Mouse (Mus musculus) limb, embryonic 14.5 days (tissue): ENCODE results near the gene Rhog. TPM values are rescaled to one million over a fixed set of nuclear protein-coding genes. Genes with fewer than 3 reads are reported as not detected.

ENCODE experiments used
- ATAC-seq: fragments of 200-750 bp; cut with Nextera tagmentation; 2 replicates; pipeline ENCODE4 v1.8.0; 2017; ENCODE audit warnings: low read depth, moderate number of reproducible peaks, moderate TSS enrichment; ENCODE audit not compliant: low FRiP score
- DNase-seq: peaks from one replicate; pipeline ENCODE4 v3.0.0-alpha.2; 2015; ENCODE audit warnings: low spot score
- H3K27ac ChIP-seq: fragments of 300-500 bp; sonication (generic); replicated peaks from 2 replicates; pipeline ENCODE4 v1.5.1; 2014; ENCODE audit warnings: low read depth, mild to moderate bottlenecking, low read length, moderate library complexity, mixed read lengths
- H3K27me3 ChIP-seq: fragments of 300-500 bp; sonication (generic); 2 replicates; pipeline ENCODE4 v1.6.1; 2014; ENCODE audit warnings: low read length, mixed read lengths; ENCODE audit not compliant: control insufficient read depth, insufficient read depth
- H3K36me3 ChIP-seq: fragments of 300-500 bp; sonication (generic); 2 replicates; pipeline ENCODE4 v1.6.1; 2014; ENCODE audit warnings: mild to moderate bottlenecking, low read length, moderate library complexity, mixed read lengths; ENCODE audit not compliant: control insufficient read depth, insufficient read depth
- H3K4me1 ChIP-seq: fragments of 300-500 bp; sonication (generic); 2 replicates; pipeline ENCODE4 v1.6.1; 2014; ENCODE audit warnings: antibody characterized with exemption, low read length, mixed read lengths; ENCODE audit not compliant: control insufficient read depth, insufficient read depth
- H3K4me2 ChIP-seq: fragments of 300-500 bp; sonication (generic); replicated peaks from 2 replicates; pipeline ENCODE4 v1.6.1; 2014; ENCODE audit warnings: low read depth, mild to moderate bottlenecking, low read length, moderate library complexity; ENCODE audit not compliant: severe bottlenecking
- H3K4me3 ChIP-seq: fragments of 300-500 bp; sonication (generic); replicated peaks from 2 replicates; pipeline ENCODE4 v1.5.1; 2014; ENCODE audit warnings: low read length
- H3K9ac ChIP-seq: fragments of 300-500 bp; sonication (generic); 2 replicates; pipeline ENCODE4 v1.6.1; 2014; ENCODE audit warnings: mild to moderate bottlenecking, low read depth, low read length, moderate library complexity; ENCODE audit not compliant: severe bottlenecking
- H3K9me3 ChIP-seq: fragments of 300-500 bp; sonication (generic); 2 replicates; pipeline ENCODE4 v1.6.1; 2016; ENCODE audit warnings: low read length; ENCODE audit not compliant: control insufficient read depth
- POLR2A ChIP-seq: fragments of 200-500 bp; IDR thresholded peaks from 2 replicates; pipeline ENCODE4 v1.8.0; 2012; ENCODE audit warnings: inconsistent platforms, mild to moderate bottlenecking, moderate library complexity, borderline replicate concordance; ENCODE audit not compliant: insufficient read depth, insufficient read length; ENCODE audit errors: extremely low read depth
- WGBS: fragments of 180-500 bp; shearing (Covaris S2); extraction: QIAGEN DNeasy Blood & Tissue Kit; methylation state at CpG from one replicate; pipeline ENCODE4 v1.1.7; 2014; 5-methylcytosine and 5-hydroxymethylcytosine counted together
- polyA plus RNA-seq, 2 experiments: library from polyadenylated mRNA; depleted of rRNA in 1 of 2; stranded (reverse) in 1 of 2; unstranded in 1 of 2; fragments of >200 nt; fragmentation: Nextera tagmentation in 1 of 2; extraction: Ambion mirVana in 1 of 2; gene quantifications; 2 replicates each; pipeline versions ENCODE4 v1.2.1 to v1.2.3; 2012 to 2014

Rhog gene
- polyA plus RNA-seq, 2 experiments, result 48.7 to 73.7 TPM

DNA sequence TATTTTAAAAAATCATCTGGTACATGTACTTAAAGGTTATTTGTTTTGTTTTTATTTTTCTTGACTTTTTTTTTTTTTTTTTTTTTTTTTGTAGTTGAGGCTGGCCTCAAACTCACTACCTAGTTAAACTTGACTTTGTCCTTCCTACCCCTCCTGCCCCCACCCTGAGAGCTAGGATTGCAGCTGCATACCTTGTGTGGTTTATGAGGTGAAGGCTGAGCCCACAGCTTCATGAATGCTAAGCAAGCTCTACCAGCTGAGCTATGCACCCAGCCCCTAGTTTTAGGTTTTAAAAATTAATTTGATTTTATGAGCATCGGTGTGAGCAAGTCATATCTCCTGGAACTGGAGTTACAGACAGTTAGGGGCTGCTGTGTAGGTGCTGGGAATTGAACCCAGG lies 4.7 kb upstream of the Rhog start:
- H3K9ac ChIP-seq, result no peak overlapping the region
- no peak overlapping the region for H3K4me3 ChIP-seq
- no peak for TF ChIP-seq POLR2A
- no peaks in the 10 kb centered on the region for H3K4me1 ChIP-seq
- H3K27ac ChIP-seq, result no peak overlapping the region
- H3K9me3 ChIP-seq, result no peaks in the 10 kb centered on the region
- no peaks in the 10 kb centered on the region for H3K27me3 ChIP-seq
- 70% methylated on average over 1 of the region's 1 CpGs for WGBS
- no peak for DNase-seq
- H3K36me3 ChIP-seq, result no peaks in the 10 kb centered on the region
- ATAC-seq, result no peak
- H3K4me2 ChIP-seq, result no peak overlapping the region

DNA sequence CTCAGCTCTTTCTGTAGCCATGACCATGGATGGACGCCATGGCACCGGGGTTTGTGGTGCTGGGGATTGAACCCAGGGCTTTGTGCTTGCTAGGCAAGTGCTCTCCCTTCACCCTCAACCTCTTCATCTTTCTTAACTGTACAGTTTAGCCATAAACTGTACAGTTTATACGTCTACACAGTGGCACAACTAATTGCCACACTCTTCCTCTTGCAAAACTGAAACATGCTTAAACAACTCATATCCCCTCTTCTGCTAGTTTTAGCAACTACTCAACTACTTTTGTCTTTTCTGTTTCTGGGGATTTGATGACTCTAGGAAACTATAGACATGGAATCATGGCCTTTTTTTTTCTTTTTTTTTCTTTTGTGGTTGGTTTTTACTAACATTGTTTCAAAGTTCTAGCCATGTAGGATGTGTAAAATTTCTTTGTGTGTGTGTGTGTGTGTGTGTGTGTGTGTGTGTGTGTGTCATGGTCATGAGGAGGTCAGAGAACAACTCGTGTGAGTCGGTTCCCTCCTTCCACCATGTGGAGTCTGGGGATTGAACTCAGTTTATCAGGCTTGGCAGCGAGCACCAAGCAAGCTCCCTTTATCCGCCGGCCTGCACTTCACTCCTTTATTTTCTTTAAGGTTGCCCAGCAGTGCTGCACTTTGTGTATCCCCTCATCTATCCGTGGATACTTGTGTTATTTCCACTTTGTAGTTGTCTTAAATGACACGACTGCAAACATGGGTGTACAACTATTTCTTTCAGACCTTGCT lies 4.0 kb upstream of the Rhog start:
- H3K9ac ChIP-seq, result no peak overlapping the region
- H3K4me2 ChIP-seq, result no peak overlapping the region
- H3K4me3 ChIP-seq, result no peak overlapping the region
- H3K9me3 ChIP-seq, result no peaks in the 10 kb centered on the region
- H3K27ac ChIP-seq, result no peak overlapping the region
- no peaks in the 10 kb centered on the region for H3K4me1 ChIP-seq
- WGBS, result 78% methylated on average over 10 of the region's 10 CpGs
- TF ChIP-seq POLR2A, result no peak
- H3K36me3 ChIP-seq, result no peaks in the 10 kb centered on the region
- DNase-seq, result no peak
- ATAC-seq, result no peak
- no peaks in the 10 kb centered on the region for H3K27me3 ChIP-seq

DNA sequence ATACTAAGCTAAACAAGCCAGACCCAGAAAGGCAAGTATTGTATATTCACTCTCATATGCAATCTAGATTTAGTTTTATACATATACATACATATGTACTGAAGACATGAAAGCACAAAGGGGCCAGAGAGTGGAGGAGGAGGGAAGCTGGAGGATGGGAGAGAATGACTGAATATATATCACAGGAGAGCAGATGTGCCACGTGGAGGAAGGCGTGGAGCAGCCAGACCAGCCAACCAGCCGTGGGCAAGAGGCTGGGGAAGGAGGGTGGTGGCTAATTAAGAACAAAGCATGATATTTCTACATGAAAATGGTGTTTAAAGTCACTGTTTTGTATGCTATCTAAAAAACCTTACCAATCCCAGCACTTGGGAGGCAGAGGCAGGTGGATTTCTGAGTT lies 2.9 kb upstream of the Rhog start:
- no peak overlapping the region for H3K9ac ChIP-seq
- TF ChIP-seq POLR2A, result no peak
- WGBS, result 61% methylated on average over 3 of the region's 3 CpGs

DNA sequence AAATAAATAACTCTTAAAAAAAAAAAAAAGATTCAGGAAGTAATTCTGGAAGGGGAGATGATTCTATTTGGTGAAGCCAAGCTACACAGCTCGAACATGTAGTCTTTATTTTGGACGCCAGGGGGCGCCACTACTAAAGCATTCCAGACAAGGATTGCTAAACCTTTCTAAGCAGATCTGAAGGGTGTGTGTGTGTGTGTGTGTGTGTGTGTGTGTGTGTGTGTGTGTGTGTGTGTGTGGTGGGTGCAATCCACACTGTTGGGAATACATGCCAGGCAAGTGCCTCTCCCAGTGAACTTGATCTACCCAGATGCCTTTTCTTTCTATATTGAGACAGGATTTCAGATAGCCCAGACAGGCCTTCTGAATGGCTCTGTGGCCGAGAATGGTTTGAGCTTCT lies 2.3 kb upstream of the Rhog start:
- ATAC-seq (peak; percentile 61; the same call in 1 of the 2 replicates), DNase-seq (peak; percentile 85)
- TF ChIP-seq POLR2A, result no peak
- Histone ChIP-seq H3K9me3 (no peaks in the 10 kb centered on the region), H3K27ac (no peak overlapping the region), H3K27me3 (no peaks in the 10 kb centered on the region), H3K4me3 (no peak overlapping the region), H3K9ac (no peak overlapping the region), H3K36me3 (no peaks in the 10 kb centered on the region), H3K4me1 (no peaks in the 10 kb centered on the region), H3K4me2 (no peak overlapping the region)
- WGBS, result 24% methylated on average over 4 of the region's 4 CpGs

More for the DNA sequence above, 2.9 kb upstream of the Rhog start:
- DNase-seq, result no peak
- Histone ChIP-seq H3K36me3 (no peaks in the 10 kb centered on the region), H3K4me2 (no peak overlapping the region), H3K4me3 (no peak overlapping the region), H3K4me1 (no peaks in the 10 kb centered on the region), H3K27me3 (no peaks in the 10 kb centered on the region), H3K27ac (no peak overlapping the region), H3K9me3 (no peaks in the 10 kb centered on the region)
- no peak for ATAC-seq

DNA sequence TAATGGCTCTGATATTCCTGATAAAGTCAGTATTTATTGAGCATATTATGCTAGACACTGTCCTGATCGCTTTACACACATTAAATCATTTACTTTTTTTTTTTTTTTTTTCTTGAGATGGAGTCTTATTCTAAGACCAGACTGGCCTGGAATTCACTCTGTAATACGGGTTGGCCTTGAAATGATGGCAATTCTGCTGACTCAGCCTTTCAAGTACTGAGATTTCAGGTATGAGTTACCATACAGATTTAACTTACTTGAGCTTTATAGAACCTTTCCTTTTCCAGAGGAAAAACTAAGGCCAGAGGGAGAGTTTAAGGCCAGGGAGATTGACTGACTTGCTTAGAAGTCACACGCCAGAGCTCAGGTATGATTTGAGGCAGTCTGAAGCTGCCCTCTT lies 782 bp upstream of the Rhog start:
- H3K27ac ChIP-seq, result no peak overlapping the region
- H3K4me2 ChIP-seq, result no peak overlapping the region
- no peak for ATAC-seq
- 77% methylated on average over 3 of the region's 3 CpGs for WGBS
- H3K36me3 ChIP-seq, result no peaks in the 10 kb centered on the region
- DNase-seq, result no peak
- no peak overlapping the region for H3K9ac ChIP-seq
- no peaks in the 10 kb centered on the region for H3K27me3 ChIP-seq
- TF ChIP-seq POLR2A, result no peak
- H3K4me1 ChIP-seq, result no peaks in the 10 kb centered on the region
- no peak overlapping the region for H3K4me3 ChIP-seq
- H3K9me3 ChIP-seq, result no peaks in the 10 kb centered on the region
